Mouse (Mus musculus) bone marrow macrophage, adult 2 months (primary cell): ENCODE results near the gene Khdc1c.

Source experiments
- CTCF ChIP-seq: IDR thresholded peaks from 2 replicates; pipeline ENCODE4 v1.5.1; 2012; ENCODE audit warnings: low read depth, mild to moderate bottlenecking, low read length, moderate library complexity
- POLR2A ChIP-seq: IDR thresholded peaks from 2 replicates; pipeline ENCODE4 v1.6.1; 2012; ENCODE audit warnings: mild to moderate bottlenecking, low read depth, low read length, borderline replicate concordance

DNA sequence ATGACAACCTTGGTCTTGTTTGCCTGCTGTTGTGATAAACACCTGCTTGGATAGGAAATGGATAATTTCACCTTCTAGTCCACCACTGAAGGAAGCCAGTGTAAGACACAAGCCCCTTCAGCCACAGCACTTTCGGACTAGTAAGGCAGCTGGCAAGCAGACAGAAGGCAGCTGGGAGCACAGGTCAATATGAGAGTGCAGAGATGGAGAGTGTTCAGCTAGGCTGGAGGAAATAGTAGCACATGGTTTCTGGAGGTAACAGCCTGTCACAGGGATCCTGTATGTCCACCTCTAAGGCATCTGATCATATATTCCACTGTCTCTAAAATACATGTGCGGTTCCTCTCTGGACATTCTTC, 44.0 kb downstream of the Khdc1c start:
- TF ChIP-seq CTCF (no peak), POLR2A (no peak)
